Mouse (Mus musculus) granulocyte monocyte progenitor cell, adult 5-6 weeks (primary cell): ENCODE data around the gene Olfr827. TPM values are rescaled to one million over a fixed set of nuclear protein-coding genes. Genes with fewer than 3 reads are reported as not detected.

Source experiments
- ATAC-seq: replicated peaks from 2 replicates; pipeline ENCODE4 v1.8.0; 2016; ENCODE audit warnings: mild to moderate bottlenecking, moderate TSS enrichment, inconsistent platforms; ENCODE audit not compliant: poor library complexity, severe bottlenecking
- total RNA-seq, 2 experiments: library from RNA; stranded (forward) in 1 of 2; stranded (reverse) in 1 of 2; fragments of 200-712, 200-1000 nt in 1 of 2; fragments of >200 nt in 1 of 2; fragmentation: Nextera tagmentation in 1 of 2; gene quantifications; 2 replicates each; pipeline ENCODE4 v1.2.3; 2014 to 2017

Olfr827 gene
- total RNA-seq (2014; fragmentation: Nextera tagmentation) (not detected in 2 replicates), total RNA-seq (2017) (not detected in 2 replicates)

GRCm38 (mm10) chr10:130214303-130214702 lies at the start of gene Olfr827:
Gene Olfr827, minus strand, starts transcription at chr10:130214403.
- ATAC-seq = no peak

GRCm38 (mm10) chr10:130263203-130263602 lies 49.0 kb upstream of the Olfr827 start:
- ATAC-seq = no peak

- no peak for ATAC-seq
Measured at GRCm38 (mm10) chr10:130259483-130259882, 45.3 kb upstream of the Olfr827 start.

GRCm38 (mm10) chr10:130244271-130244670 lies 30.1 kb upstream of the Olfr827 start:
- no peak for ATAC-seq

- no peak for ATAC-seq
Measured at GRCm38 (mm10) chr10:130238318-130239209, 24.4 kb upstream of the Olfr827 start.

- no peak for ATAC-seq
Measured at GRCm38 (mm10) chr10:130234576-130234975, 20.4 kb upstream of the Olfr827 start.

GRCm38 (mm10) chr10:130232117-130232516 lies 17.9 kb upstream of the Olfr827 start:
- no peak for ATAC-seq

GRCm38 (mm10) chr10:130229584-130229983 lies 15.4 kb upstream of the Olfr827 start:
- ATAC-seq = peak; percentile 40; the same call in 1 of the 2 replicates

GRCm38 (mm10) chr10:130228246-130228645 lies 14.0 kb upstream of the Olfr827 start:
- ATAC-seq = peak; percentile 97

GRCm38 (mm10) chr10:130225034-130225433 lies 10.8 kb upstream of the Olfr827 start:
- no peak for ATAC-seq

- ATAC-seq = no peak
Measured at GRCm38 (mm10) chr10:130184086-130184485, 30.1 kb downstream of the Olfr827 start, which contains the start of gene Olfr826. Gene Olfr826, minus strand, starts transcription at chr10:130184186.

- no peak for ATAC-seq
Measured at GRCm38 (mm10) chr10:130166666-130167065, 47.5 kb downstream of the Olfr827 start, which contains the start of gene Olfr825. Gene Olfr825, minus strand, starts transcription at chr10:130166766.

- ATAC-seq = no peak
Measured at GRCm38 (mm10) chr10:130165196-130165595, 49.0 kb downstream of the Olfr827 start.

Other genes with a start within 250 kb of the Olfr827 start
- not detected in 2 replicates for gene Olfr819, start 247.1 kb downstream of the Olfr827 start, total RNA-seq (2014; fragmentation: Nextera tagmentation)
- gene Olfr819, start 247.1 kb downstream of the Olfr827 start, total RNA-seq (2017) = not detected in 2 replicates
- gene Olfr247, start 238.3 kb downstream of the Olfr827 start, total RNA-seq (2014; fragmentation: Nextera tagmentation) = not detected in 2 replicates
- gene Olfr247, start 238.3 kb downstream of the Olfr827 start, total RNA-seq (2017) = not detected in 2 replicates
- not detected in 2 replicates for gene Gm10310, start 229.3 kb downstream of the Olfr827 start, total RNA-seq (2014; fragmentation: Nextera tagmentation)
- gene Gm10310, start 229.3 kb downstream of the Olfr827 start, total RNA-seq (2017) = not detected in 2 replicates
- not detected in 2 replicates for gene Olfr820, start 201.8 kb downstream of the Olfr827 start, total RNA-seq (2014; fragmentation: Nextera tagmentation)
- not detected in 2 replicates for gene Olfr820, start 201.8 kb downstream of the Olfr827 start, total RNA-seq (2017)
- not detected in 2 replicates for gene Olfr821, start 184.1 kb downstream of the Olfr827 start, total RNA-seq (2014; fragmentation: Nextera tagmentation)
- not detected in 2 replicates for gene Olfr821, start 184.1 kb downstream of the Olfr827 start, total RNA-seq (2017)
- not detected in 2 replicates for gene Olfr822, start 143.2 kb downstream of the Olfr827 start, total RNA-seq (2014; fragmentation: Nextera tagmentation)
- not detected in 2 replicates for gene Olfr822, start 143.2 kb downstream of the Olfr827 start, total RNA-seq (2017)
- not detected in 2 replicates for gene Olfr823, start 99.0 kb downstream of the Olfr827 start, total RNA-seq (2014; fragmentation: Nextera tagmentation)
- not detected in 2 replicates for gene Olfr823, start 99.0 kb downstream of the Olfr827 start, total RNA-seq (2017)
- gene Olfr824, start 84.4 kb downstream of the Olfr827 start, total RNA-seq (2014; fragmentation: Nextera tagmentation) = not detected in 2 replicates
- gene Olfr824, start 84.4 kb downstream of the Olfr827 start, total RNA-seq (2017) = not detected in 2 replicates
- not detected in 2 replicates for gene Olfr825, start 47.6 kb downstream of the Olfr827 start, total RNA-seq (2014; fragmentation: Nextera tagmentation)
- gene Olfr825, start 47.6 kb downstream of the Olfr827 start, total RNA-seq (2017) = not detected in 2 replicates
- not detected in 2 replicates for gene Olfr826, start 30.2 kb downstream of the Olfr827 start, total RNA-seq (2014; fragmentation: Nextera tagmentation)
- not detected in 2 replicates for gene Olfr826, start 30.2 kb downstream of the Olfr827 start, total RNA-seq (2017)
- gene Neurod4, start 65.8 kb upstream of the Olfr827 start, total RNA-seq (2014; fragmentation: Nextera tagmentation) = not detected in 2 replicates
- gene Neurod4, start 65.8 kb upstream of the Olfr827 start, total RNA-seq (2017) = not detected in 2 replicates
- 31.3 and 54.6 TPM in 2 replicates for gene Tespa1, start 108.5 kb upstream of the Olfr827 start, total RNA-seq (2014; fragmentation: Nextera tagmentation)
- gene Tespa1, start 108.5 kb upstream of the Olfr827 start, total RNA-seq (2017) = 32.0 and 37.3 TPM in 2 replicates
- gene Vmn2r84, start 179.9 kb upstream of the Olfr827 start, total RNA-seq (2014; fragmentation: Nextera tagmentation) = not detected in 2 replicates
- gene Vmn2r84, start 179.9 kb upstream of the Olfr827 start, total RNA-seq (2017) = not detected in 2 replicates
- gene Vmn2r85, start 215.3 kb upstream of the Olfr827 start, total RNA-seq (2014; fragmentation: Nextera tagmentation) = not detected in 2 replicates
- not detected in 2 replicates for gene Vmn2r85, start 215.3 kb upstream of the Olfr827 start, total RNA-seq (2017)
- gene Vmn2r86, start 241.6 kb upstream of the Olfr827 start, total RNA-seq (2014; fragmentation: Nextera tagmentation) = not detected in 2 replicates
- not detected in 2 replicates for gene Vmn2r86, start 241.6 kb upstream of the Olfr827 start, total RNA-seq (2017)